Mouse (Mus musculus): ENCODE measurements around the gene Gm5134. TPM values are rescaled to one million over a fixed set of nuclear protein-coding genes. Genes with fewer than 3 reads are reported as not detected.

Gene Gm5134
- total RNA-seq (2021), result under 1 TPM; 0.21 to 0.66 TPM

GRCm38 (mm10) chr10:75954381-75954811 lies at the start of gene Gm5134:
TSS of gene Gm5134 (plus strand) at chr10:75954514.
- DNase-seq (ENCODE audit: extremely low spot score in 1 of 2, low spot score in 1 of 2), result no peak

GRCm38 (mm10) chr10:75906882-75907281 lies 47.4 kb upstream of the Gm5134 start:
- DNase-seq (ENCODE audit: extremely low spot score in 1 of 2, low spot score in 1 of 2), result no peak

GRCm38 (mm10) chr10:75910698-75911097 lies 43.6 kb upstream of the Gm5134 start:
- DNase-seq (ENCODE audit: extremely low spot score in 1 of 2, low spot score in 1 of 2), result no peak

- DNase-seq (ENCODE audit: extremely low spot score in 1 of 2, low spot score in 1 of 2), result no peak
Measured at GRCm38 (mm10) chr10:75913013-75913589, 41.2 kb upstream of the Gm5134 start.

- DNase-seq (ENCODE audit: extremely low spot score in 1 of 2, low spot score in 1 of 2), result no peak
Measured at GRCm38 (mm10) chr10:75915557-75915956, 38.8 kb upstream of the Gm5134 start.

- DNase-seq (ENCODE audit: extremely low spot score in 1 of 2, low spot score in 1 of 2), result no peak
Measured at GRCm38 (mm10) chr10:75916840-75917239, 37.5 kb upstream of the Gm5134 start.

GRCm38 (mm10) chr10:75919026-75919425 lies 35.3 kb upstream of the Gm5134 start:
- no peak for DNase-seq (ENCODE audit: extremely low spot score in 1 of 2, low spot score in 1 of 2)

GRCm38 (mm10) chr10:75921026-75921725 lies 33.1 kb upstream of the Gm5134 start, which contains the start of gene Smarcb1:
TSS of gene Smarcb1 (minus strand) at chr10:75921617.
- DNase-seq (ENCODE audit: extremely low spot score in 1 of 2, low spot score in 1 of 2), result peak; percentile 91

GRCm38 (mm10) chr10:75921726-75922560 lies 32.4 kb upstream of the Gm5134 start:
- DNase-seq (ENCODE audit: extremely low spot score in 1 of 2, low spot score in 1 of 2), result no peak

GRCm38 (mm10) chr10:75924324-75924723 lies 30.0 kb upstream of the Gm5134 start:
- no peak for DNase-seq (ENCODE audit: extremely low spot score in 1 of 2, low spot score in 1 of 2)

GRCm38 (mm10) chr10:75926396-75926795 lies 27.9 kb upstream of the Gm5134 start:
- no peak for DNase-seq (ENCODE audit: extremely low spot score in 1 of 2, low spot score in 1 of 2)

- DNase-seq (ENCODE audit: extremely low spot score in 1 of 2, low spot score in 1 of 2), result no peak
Measured at GRCm38 (mm10) chr10:75930304-75930703, 24.0 kb upstream of the Gm5134 start.

GRCm38 (mm10) chr10:75931311-75931710 lies 23.0 kb upstream of the Gm5134 start:
- DNase-seq (ENCODE audit: extremely low spot score in 1 of 2, low spot score in 1 of 2), result no peak

GRCm38 (mm10) chr10:75932081-75932678 lies 22.1 kb upstream of the Gm5134 start:
- DNase-seq (ENCODE audit: extremely low spot score in 1 of 2, low spot score in 1 of 2), result no peak

- no peak for DNase-seq (ENCODE audit: extremely low spot score in 1 of 2, low spot score in 1 of 2)
Measured at GRCm38 (mm10) chr10:75932891-75933290, 21.4 kb upstream of the Gm5134 start, which contains the start of gene Chchd10. TSS of gene Chchd10 (plus strand) at chr10:75933130.

- DNase-seq (ENCODE audit: extremely low spot score in 1 of 2, low spot score in 1 of 2), result no peak
Measured at GRCm38 (mm10) chr10:75934991-75935390, 19.3 kb upstream of the Gm5134 start.

GRCm38 (mm10) chr10:75935680-75936541 lies 18.4 kb upstream of the Gm5134 start, which contains the start of gene Mmp11:
TSS of gene Mmp11 (minus strand) at chr10:75936496.
- DNase-seq (ENCODE audit: extremely low spot score in 1 of 2, low spot score in 1 of 2), result peak; percentile 66 to 70

- no peak for DNase-seq (ENCODE audit: extremely low spot score in 1 of 2, low spot score in 1 of 2)
Measured at GRCm38 (mm10) chr10:75936909-75937667, 17.2 kb upstream of the Gm5134 start.

Measured in layer of hippocampus, postnatal 25 days (tissue).